30 mouse cellular contexts compared by ENCODE assay signal in the genomic region with DNA sequence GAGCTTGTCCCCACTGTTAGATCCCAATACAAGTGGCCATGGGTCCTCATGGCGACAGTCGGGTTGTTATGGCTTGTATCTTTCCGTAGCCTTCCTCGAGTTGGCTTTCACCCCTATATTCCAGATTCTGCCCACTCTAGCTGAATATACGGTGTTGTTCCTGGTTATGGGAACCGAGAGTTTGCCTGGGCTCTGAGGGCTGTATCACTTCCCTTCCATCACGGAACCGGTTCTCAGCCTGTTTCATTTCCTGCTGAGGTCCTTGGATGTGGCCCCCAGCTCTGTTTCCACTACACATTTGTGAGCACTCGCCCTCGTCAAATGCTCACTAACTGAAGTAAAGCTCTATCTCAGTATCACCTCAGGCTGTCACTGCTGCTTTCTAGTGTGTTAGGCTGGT. TPM values are rescaled to one million over a fixed set of nuclear protein-coding genes. Genes with fewer than 3 reads are reported as not detected.
DNase-seq lines count a peak whose midpoint lies in the region; ATAC-seq and TF ChIP-seq lines count a peak whose summit lies in the region.
"Had no signal": no experiment of that assay in that cellular context is flagged by ENCODE, and none has a peak within 500 bp of the region (broad histone marks: within the 10 kb centered on the region; RNA-seq: fewer than 3 reads in every experiment).

No protein-coding gene starts in this region.

- no peaks in the 10 kb centered on the region for H3K79me2 ChIP-seq in CH12.LX (replicated peaks; ENCODE audit: control insufficient read depth, extremely low read depth, insufficient read depth, poor library complexity, severe bottlenecking)

- peak overlapping the region; percentile 71 for H3K27ac ChIP-seq in kidney, embryonic 16.5 days (ENCODE audit: low read length)
- H3K27ac ChIP-seq in kidney, embryonic 14.5 days (ENCODE audit: low read depth, low read length) = no peak overlapping the region
- H3K27ac ChIP-seq in CH12.LX (ENCODE audit: insufficient read depth, low read depth) = peak overlapping the region; percentile 57
- H3K27ac ChIP-seq in brown adipose tissue, adult 24 weeks (replicated peaks; ENCODE audit: low read depth, low read length) = peak overlapping the region; percentile 71
- no peak overlapping the region for H3K27ac ChIP-seq in forebrain, embryonic 11.5 days (ENCODE audit: low read depth, low read length)
- H3K27ac ChIP-seq in forebrain, embryonic 13.5 days = no peak overlapping the region
- H3K27ac ChIP-seq: embryonic facial prominence, embryonic 10.5 days; embryonic facial prominence, embryonic 13.5 days; heart, embryonic 15.5 days; hindbrain, embryonic 10.5 days; hindbrain, embryonic 13.5 days had no signal

- H3K9ac ChIP-seq in kidney, embryonic 16.5 days (replicated peaks; ENCODE audit: low read length) = no peak overlapping the region
- H3K9ac ChIP-seq in kidney, embryonic 14.5 days (ENCODE audit: low read depth, low read length) = no peak overlapping the region
- H3K9ac ChIP-seq in CH12.LX (ENCODE audit: insufficient read depth, low read depth) = no peak overlapping the region
- no peak overlapping the region for H3K9ac ChIP-seq in forebrain, embryonic 11.5 days (ENCODE audit: low read length)
- no peak overlapping the region for H3K9ac ChIP-seq in forebrain, embryonic 13.5 days
- H3K9ac ChIP-seq: embryonic facial prominence, embryonic 13.5 days; forebrain, postnatal 0 days; heart, embryonic 12.5 days; heart, embryonic 15.5 days; hindbrain, embryonic 13.5 days had no signal

- peak; percentile 81 for TF ChIP-seq EP300 in CH12.LX (IDR thresholded peaks at IDR 0.05; ENCODE audit: low read length)

- TF ChIP-seq RAD21 in CH12.LX (IDR thresholded peaks at IDR 0.05; ENCODE audit: low read depth, low read length) = no peak

- peaks cover 34% of the 10 kb centered on the region for H3K4me1 ChIP-seq in kidney, embryonic 16.5 days (ENCODE audit: insufficient read depth, low read length)
- peaks cover 21% of the 10 kb centered on the region; the same call in 1 of the 2 replicates for H3K4me1 ChIP-seq in kidney, embryonic 14.5 days (ENCODE audit: control insufficient read depth, insufficient read depth, low read length)
- H3K4me1 ChIP-seq in CH12.LX (ENCODE audit: control insufficient read depth in 1 of 2, insufficient read depth in 2 of 2) = peaks cover 16 to 26% of the 10 kb centered on the region in 2 experiments
- H3K4me1 ChIP-seq in brown adipose tissue, adult 24 weeks (ENCODE audit: control insufficient read depth, insufficient read depth, insufficient read length, low read length) = peaks cover 12% of the 10 kb centered on the region
- no peaks in the 10 kb centered on the region for H3K4me1 ChIP-seq in forebrain, embryonic 11.5 days (replicated peaks; ENCODE audit: control insufficient read depth, insufficient read depth, low read length)
- H3K4me1 ChIP-seq in forebrain, embryonic 13.5 days = no peaks in the 10 kb centered on the region
- H3K4me1 ChIP-seq: embryonic facial prominence, embryonic 13.5 days; heart, embryonic 12.5 days; heart, embryonic 15.5 days; hindbrain, embryonic 13.5 days had no signal

- in situ Hi-C loops in CH12.LX (cut with MboI; ENCODE audit: low pct_ligation_motif_present, low pct_unique_long_range_greater_than_20kb, low sequenced_read_pairs) = loop anchor here (5.0 to 25.0 kb wide), 2 partner anchors 90 to 190 kb away; a partner anchor contains a TSS

- no peak overlapping the region for H3K4me3 ChIP-seq in kidney, embryonic 16.5 days (ENCODE audit: low read length)
- no peak overlapping the region for H3K4me3 ChIP-seq in kidney, embryonic 14.5 days (ENCODE audit: low read length)
- H3K4me3 ChIP-seq in CH12.LX (replicated peaks in 1 of 3; ENCODE audit: low read depth in 2 of 3, low read length in 2 of 3, poor library complexity in 1 of 3) = no peak overlapping the region
- H3K4me3 ChIP-seq in brown adipose tissue, adult 24 weeks (ENCODE audit: insufficient read depth, low read depth, low read length) = no peak overlapping the region
- no peak overlapping the region for H3K4me3 ChIP-seq in forebrain, embryonic 11.5 days (ENCODE audit: low read depth, low read length)
- H3K4me3 ChIP-seq in forebrain, embryonic 13.5 days = no peak overlapping the region
- H3K4me3 ChIP-seq: embryonic facial prominence, embryonic 10.5 days; embryonic facial prominence, embryonic 13.5 days; erythroblast, embryonic 14.5 days; heart, embryonic 12.5 days; heart, embryonic 15.5 days; hindbrain, embryonic 10.5 days; hindbrain, embryonic 13.5 days had no signal

- TF ChIP-seq POLR2A in CH12.LX (IDR thresholded peaks at IDR 0.05; ENCODE audit: low read depth, low read length) = no peak

- no peak for ATAC-seq in kidney, embryonic 16.5 days (ENCODE audit: low FRiP score, low TSS enrichment)
- no peak for ATAC-seq in kidney, embryonic 14.5 days (ENCODE audit: low FRiP score, low TSS enrichment)
- ATAC-seq in megakaryocyte, adult 5-6 weeks (ENCODE audit: poor library complexity, severe bottlenecking) = peak; percentile 75
- ATAC-seq in forebrain, embryonic 11.5 days (replicated peaks; ENCODE audit: low FRiP score) = no peak
- no peak for ATAC-seq in forebrain, embryonic 13.5 days
- ATAC-seq: activated CD4-positive, CD25-positive, alpha-beta regulatory T cell, adult 4 months; CD4-positive, CD25-positive, alpha-beta regulatory T cell, adult 4 months; forebrain, embryonic 14.5 days; hindbrain, embryonic 16.5 days had no signal

- DNase-seq in CH12.LX (ENCODE audit: extremely low read depth) = no peak
- DNase-seq in forebrain, embryonic 11.5 days (ENCODE audit: low spot score) = no peak
- DNase-seq in cerebellum, adult 9-10 months = no peak
- DNase-seq: adrenal gland, adult 8-10 months; adrenal gland, postnatal 25 days; cerebellum, adult 18-20 months; cerebellum, adult 9-11 months; cerebellum, postnatal 25 days; embryo, embryonic 11 days; forebrain, postnatal 0 days; gastrocnemius, postnatal 25 days; heart, adult 11 months; heart, postnatal 10 days; heart, postnatal 36 days had no signal

- no peak overlapping the region for H3K4me2 ChIP-seq in kidney, embryonic 16.5 days (replicated peaks; ENCODE audit: low read depth, low read length)
- H3K4me2 ChIP-seq in kidney, embryonic 14.5 days (replicated peaks; ENCODE audit: low read depth, low read length) = no peak overlapping the region
- 0 out of 2 replicates have a peak overlapping the region, but pooled peaks have one; percentile 30 for H3K4me2 ChIP-seq in CH12.LX (ENCODE audit: insufficient read depth, low read depth, poor library complexity, severe bottlenecking)
- no peak overlapping the region for H3K4me2 ChIP-seq in forebrain, embryonic 11.5 days (ENCODE audit: low read depth, low read length, severe bottlenecking)
- H3K4me2 ChIP-seq in forebrain, embryonic 13.5 days = no peak overlapping the region
- H3K4me2 ChIP-seq: embryonic facial prominence, embryonic 13.5 days; heart, embryonic 12.5 days; heart, embryonic 15.5 days; hindbrain, embryonic 13.5 days had no signal

- dilution Hi-C loops in CH12.LX (cut with MboI; ENCODE audit: extremely low pct_ligation_motif_present, extremely low pct_unique_long_range_greater_than_20kb, low sequenced_read_pairs) = no loop called here

- 87% methylated on average over 10 of the region's 10 CpGs for WGBS in kidney, embryonic 16.5 days
- WGBS in kidney, embryonic 14.5 days = 90% methylated on average over 10 of the region's 10 CpGs
- 91% methylated on average over 10 of the region's 10 CpGs for WGBS in forebrain, embryonic 11.5 days
- 94% methylated on average over 10 of the region's 10 CpGs for WGBS in forebrain, embryonic 13.5 days

- H3K9me3 ChIP-seq in kidney, embryonic 16.5 days (ENCODE audit: low read length) = peaks cover 6% of the 10 kb centered on the region; the same call in 1 of the 2 replicates
- no peaks in the 10 kb centered on the region; the same call in 1 of the 2 replicates for H3K9me3 ChIP-seq in kidney, embryonic 14.5 days (ENCODE audit: control insufficient read depth, low read length)
- peaks cover 8% of the 10 kb centered on the region for H3K9me3 ChIP-seq in CH12.LX (replicated peaks; ENCODE audit: low read length)
- no peaks in the 10 kb centered on the region for H3K9me3 ChIP-seq in forebrain, embryonic 11.5 days (ENCODE audit: control insufficient read depth, low read length)
- H3K9me3 ChIP-seq in forebrain, embryonic 13.5 days (replicated peaks) = 0 out of 2 replicates have a peak, but pooled peaks cover 6% of the 10 kb centered on the region
- H3K9me3 ChIP-seq: embryonic facial prominence, embryonic 13.5 days; hindbrain, embryonic 13.5 days had no signal

- TF ChIP-seq CTCF in CH12.LX (conservative IDR thresholded peaks at IDR 0.05 in 1 of 2, IDR thresholded peaks at IDR 0.05 in 1 of 2; ENCODE audit: low read depth in 2 of 2, low read length in 2 of 2) = no peak

- H3K27me3 ChIP-seq in kidney, embryonic 16.5 days (ENCODE audit: insufficient read depth, low read length) = no peaks in the 10 kb centered on the region
- H3K27me3 ChIP-seq in kidney, embryonic 14.5 days (ENCODE audit: control insufficient read depth, insufficient read depth, low read length) = no peaks in the 10 kb centered on the region
- H3K27me3 ChIP-seq in CH12.LX (replicated peaks) = no peaks in the 10 kb centered on the region
- no peaks in the 10 kb centered on the region for H3K27me3 ChIP-seq in forebrain, embryonic 11.5 days (ENCODE audit: control insufficient read depth, insufficient read depth, low read length)
- no peaks in the 10 kb centered on the region for H3K27me3 ChIP-seq in forebrain, embryonic 13.5 days
- H3K27me3 ChIP-seq: embryonic facial prominence, embryonic 13.5 days; heart, embryonic 12.5 days; heart, embryonic 15.5 days; hindbrain, embryonic 13.5 days had no signal

- H3K36me3 ChIP-seq in kidney, embryonic 16.5 days (ENCODE audit: insufficient read depth, low read length) = peaks cover 40% of the 10 kb centered on the region
- peaks cover 51% of the 10 kb centered on the region for H3K36me3 ChIP-seq in kidney, embryonic 14.5 days (ENCODE audit: control insufficient read depth, insufficient read depth, low read length)
- peaks cover 57 to 90% of the 10 kb centered on the region in 2 experiments for H3K36me3 ChIP-seq in CH12.LX (replicated peaks in 1 of 2; ENCODE audit: control insufficient read depth in 1 of 2, insufficient read depth in 1 of 2, low read length in 1 of 2)
- H3K36me3 ChIP-seq in forebrain, embryonic 11.5 days (ENCODE audit: control insufficient read depth, insufficient read depth, low read length) = 0 out of 2 replicates have a peak, but pooled peaks cover 3% of the 10 kb centered on the region
- peaks cover 90% of the 10 kb centered on the region for H3K36me3 ChIP-seq in forebrain, embryonic 13.5 days (ENCODE audit: poor library complexity, severe bottlenecking)

RNA-seq across cellular contexts. Expression of a gene that starts 14.4 kb away (rescaled TPM):
- polyA plus RNA-seq in kidney, embryonic 16.5 days (2015; fragmentation: Nextera tagmentation; extraction: Ambion mirVana) = 15.5 and 16.1 TPM in 2 replicates
- 10.0 and 18.5 TPM in 2 replicates for polyA plus RNA-seq in kidney, embryonic 14.5 days (2014; fragmentation: Nextera tagmentation; extraction: Ambion mirVana)
- 6.7 and 9.1 TPM in 2 replicates for total RNA-seq in CH12.LX (2012; rRNA removed)
- 4.3 and 4.9 TPM in 2 replicates for total RNA-seq in CH12.LX (2014; rRNA removed)
- 11.6 and 15.3 TPM in 2 replicates for polyA plus RNA-seq in CH12.LX (2012; ENCODE audit: insufficient read length, low read depth)
- 1.5 and 4.4 TPM in 2 replicates for polyA plus RNA-seq in brown adipose tissue, adult 24 weeks (2012; ENCODE audit: insufficient read depth, insufficient read length, missing spikeins)
- total RNA-seq in megakaryocyte, adult 5-6 weeks (2015) = 2.6 and 3.0 TPM in 2 replicates
- 6.9 and 7.6 TPM in 2 replicates for total RNA-seq in megakaryocyte, adult 5-6 weeks (2017)
- 19.7 and 22.2 TPM in 2 replicates for polyA plus RNA-seq in forebrain, embryonic 11.5 days (2014; fragmentation: Nextera tagmentation; extraction: Ambion mirVana)
- polyA plus RNA-seq in forebrain, embryonic 13.5 days (2015; fragmentation: Nextera tagmentation; extraction: Ambion mirVana) = 22.6 and 23.8 TPM in 2 replicates

RNA-seq across cellular contexts. Expression of a gene that starts 31.2 kb away (rescaled TPM):
- 86.0 and 89.6 TPM in 2 replicates for polyA plus RNA-seq in kidney, embryonic 16.5 days (2015; fragmentation: Nextera tagmentation; extraction: Ambion mirVana)
- 42.6 and 64.5 TPM in 2 replicates for polyA plus RNA-seq in kidney, embryonic 14.5 days (2014; fragmentation: Nextera tagmentation; extraction: Ambion mirVana)
- total RNA-seq in CH12.LX (2012; rRNA removed) = 25.5 and 28.3 TPM in 2 replicates
- total RNA-seq in CH12.LX (2014; rRNA removed) = 23.6 and 23.8 TPM in 2 replicates
- polyA plus RNA-seq in CH12.LX (2012; ENCODE audit: insufficient read length, low read depth) = 90.4 and 98.4 TPM in 2 replicates
- 29.8 and 31.9 TPM in 2 replicates for polyA plus RNA-seq in brown adipose tissue, adult 24 weeks (2012; ENCODE audit: insufficient read depth, insufficient read length, missing spikeins)
- total RNA-seq in megakaryocyte, adult 5-6 weeks (2015) = 268 and 269 TPM in 2 replicates
- total RNA-seq in megakaryocyte, adult 5-6 weeks (2017) = 135 and 141 TPM in 2 replicates
- polyA plus RNA-seq in forebrain, embryonic 11.5 days (2014; fragmentation: Nextera tagmentation; extraction: Ambion mirVana) = 78.3 and 81.9 TPM in 2 replicates
- polyA plus RNA-seq in forebrain, embryonic 13.5 days (2015; fragmentation: Nextera tagmentation; extraction: Ambion mirVana) = 51.7 and 57.1 TPM in 2 replicates

RNA-seq across cellular contexts. Expression of a gene that starts 52.5 kb away (rescaled TPM):
- polyA plus RNA-seq in kidney, embryonic 16.5 days (2015; fragmentation: Nextera tagmentation; extraction: Ambion mirVana) = 15.6 and 33.9 TPM in 2 replicates
- 37.0 and 67.9 TPM in 2 replicates for polyA plus RNA-seq in kidney, embryonic 14.5 days (2014; fragmentation: Nextera tagmentation; extraction: Ambion mirVana)
- total RNA-seq in CH12.LX (2012; rRNA removed) = 73.8 and 82.3 TPM in 2 replicates
- total RNA-seq in CH12.LX (2014; rRNA removed) = 80.8 and 89.4 TPM in 2 replicates
- 121 and 123 TPM in 2 replicates for polyA plus RNA-seq in CH12.LX (2012; ENCODE audit: insufficient read length, low read depth)
- 37.1 and 53.8 TPM in 2 replicates for polyA plus RNA-seq in brown adipose tissue, adult 24 weeks (2012; ENCODE audit: insufficient read depth, insufficient read length, missing spikeins)
- 169 and 170 TPM in 2 replicates for total RNA-seq in megakaryocyte, adult 5-6 weeks (2015)
- 204 and 225 TPM in 2 replicates for total RNA-seq in megakaryocyte, adult 5-6 weeks (2017)
- polyA plus RNA-seq in forebrain, embryonic 11.5 days (2014; fragmentation: Nextera tagmentation; extraction: Ambion mirVana) = 61.8 and 71.8 TPM in 2 replicates
- 26.8 and 30.0 TPM in 2 replicates for polyA plus RNA-seq in forebrain, embryonic 13.5 days (2015; fragmentation: Nextera tagmentation; extraction: Ambion mirVana)

RNA-seq across cellular contexts. Expression of a gene that starts 53.3 kb away (rescaled TPM):
- 45.7 and 50.1 TPM in 2 replicates for polyA plus RNA-seq in kidney, embryonic 16.5 days (2015; fragmentation: Nextera tagmentation; extraction: Ambion mirVana)
- 32.8 and 41.7 TPM in 2 replicates for polyA plus RNA-seq in kidney, embryonic 14.5 days (2014; fragmentation: Nextera tagmentation; extraction: Ambion mirVana)
- total RNA-seq in CH12.LX (2012; rRNA removed) = 19.3 and 22.1 TPM in 2 replicates
- 9.4 and 12.3 TPM in 2 replicates for total RNA-seq in CH12.LX (2014; rRNA removed)
- polyA plus RNA-seq in CH12.LX (2012; ENCODE audit: insufficient read length, low read depth) = 25.5 and 29.4 TPM in 2 replicates
- polyA plus RNA-seq in brown adipose tissue, adult 24 weeks (2012; ENCODE audit: insufficient read depth, insufficient read length, missing spikeins) = 15.1 and 17.6 TPM in 2 replicates
- total RNA-seq in megakaryocyte, adult 5-6 weeks (2015) = 93.8 and 97.0 TPM in 2 replicates
- 87.1 and 107 TPM in 2 replicates for total RNA-seq in megakaryocyte, adult 5-6 weeks (2017)
- polyA plus RNA-seq in forebrain, embryonic 11.5 days (2014; fragmentation: Nextera tagmentation; extraction: Ambion mirVana) = 39.3 and 41.5 TPM in 2 replicates
- polyA plus RNA-seq in forebrain, embryonic 13.5 days (2015; fragmentation: Nextera tagmentation; extraction: Ambion mirVana) = 41.2 and 45.3 TPM in 2 replicates

Comparison
In these comparisons a context has a peak if more than half of its experiments do, and no peak if none do; other contexts are left out.
1. H3K27ac ChIP-seq: peak in kidney, embryonic 16.5 days (single experiment), CH12.LX (single experiment) and brown adipose tissue, adult 24 weeks (single experiment); none in kidney, embryonic 14.5 days (single experiment), forebrain, embryonic 11.5 days (single experiment) and forebrain, embryonic 13.5 days (single experiment).